Mouse (Mus musculus): ENCODE measurements around the gene Epb41l5. TPM values are rescaled to one million over a fixed set of nuclear protein-coding genes. Genes with fewer than 3 reads are reported as not detected.

Gene Epb41l5
- polyA plus RNA-seq, 2 experiments, result 6.1 to 12.1 TPM

DNA sequence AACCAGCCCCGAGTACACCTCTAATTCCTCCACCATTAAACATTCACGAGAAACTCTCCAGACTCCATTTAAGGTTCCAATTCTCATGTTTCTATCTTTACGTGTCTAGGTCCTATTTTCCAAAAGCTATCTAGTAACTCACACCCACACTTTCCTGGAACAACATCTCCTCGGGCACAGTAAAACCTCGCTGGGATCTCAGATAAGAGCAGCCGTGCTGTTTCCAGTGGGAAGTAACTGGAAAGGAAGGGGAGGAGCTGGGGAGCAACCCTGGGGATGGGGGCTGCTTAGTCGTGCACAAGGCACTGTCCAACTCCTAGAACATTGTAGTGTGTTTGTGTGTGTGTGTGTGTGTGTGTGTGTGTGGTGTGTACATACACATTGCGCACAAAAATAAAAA lies 146.9 kb downstream of the Epb41l5 start:
- Histone ChIP-seq H3K36me3 (ENCODE audit: control insufficient read depth, insufficient read depth, low read length) (0 out of 2 replicates have a peak, but pooled peaks cover 4% of the 10 kb centered on the region), H3K9ac (ENCODE audit: low read depth, low read length, severe bottlenecking) (no peak overlapping the region), H3K4me2 (replicated peaks; ENCODE audit: low read depth, low read length, severe bottlenecking) (no peak overlapping the region), H3K4me3 (replicated peaks; ENCODE audit: low read length) (no peak overlapping the region), H3K9me3 (ENCODE audit: control insufficient read depth, low read length) (no peaks in the 10 kb centered on the region), H3K4me1 (ENCODE audit: control insufficient read depth, insufficient read depth, low read length) (peaks cover 6% of the 10 kb centered on the region), H3K27me3 (ENCODE audit: control insufficient read depth, insufficient read depth, low read length) (no peaks in the 10 kb centered on the region), H3K27ac (replicated peaks; ENCODE audit: low read depth, low read length) (no peak overlapping the region)
- DNase-seq (ENCODE audit: low spot score) (no peak), ATAC-seq (ENCODE audit: low FRiP score, low read depth) (no peak)
- WGBS, result 71% methylated on average over 8 of the region's 8 CpGs
- no peak for TF ChIP-seq POLR2A (IDR thresholded peaks at IDR 0.05; ENCODE audit: borderline replicate concordance, extremely low read depth, insufficient read depth, insufficient read length)

DNA sequence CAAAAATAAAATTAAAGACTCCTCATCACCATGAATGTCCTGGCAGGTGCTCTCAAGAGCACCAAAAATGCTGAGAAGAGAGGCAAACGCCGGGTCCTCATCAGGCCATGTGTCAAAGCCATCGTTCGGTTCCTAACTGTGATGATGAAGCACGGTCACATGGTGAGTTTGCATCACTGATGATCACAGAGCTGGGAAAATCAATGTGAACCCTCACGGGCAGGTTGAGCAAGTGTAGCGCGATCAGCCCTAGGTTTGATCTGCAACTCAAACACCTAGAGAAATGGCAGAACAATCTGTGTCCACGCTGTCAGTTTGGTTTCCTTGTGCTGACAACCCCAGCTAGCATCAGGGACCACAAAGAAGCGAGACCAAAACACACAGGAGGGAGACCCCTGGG lies 149.3 kb downstream of the Epb41l5 start:
- 94% methylated on average over 10 of the region's 10 CpGs for WGBS
- no peak for TF ChIP-seq POLR2A (IDR thresholded peaks at IDR 0.05; ENCODE audit: borderline replicate concordance, extremely low read depth, insufficient read depth, insufficient read length)
- H3K27me3 ChIP-seq (ENCODE audit: control insufficient read depth, insufficient read depth, low read length), result no peaks in the 10 kb centered on the region

DNA sequence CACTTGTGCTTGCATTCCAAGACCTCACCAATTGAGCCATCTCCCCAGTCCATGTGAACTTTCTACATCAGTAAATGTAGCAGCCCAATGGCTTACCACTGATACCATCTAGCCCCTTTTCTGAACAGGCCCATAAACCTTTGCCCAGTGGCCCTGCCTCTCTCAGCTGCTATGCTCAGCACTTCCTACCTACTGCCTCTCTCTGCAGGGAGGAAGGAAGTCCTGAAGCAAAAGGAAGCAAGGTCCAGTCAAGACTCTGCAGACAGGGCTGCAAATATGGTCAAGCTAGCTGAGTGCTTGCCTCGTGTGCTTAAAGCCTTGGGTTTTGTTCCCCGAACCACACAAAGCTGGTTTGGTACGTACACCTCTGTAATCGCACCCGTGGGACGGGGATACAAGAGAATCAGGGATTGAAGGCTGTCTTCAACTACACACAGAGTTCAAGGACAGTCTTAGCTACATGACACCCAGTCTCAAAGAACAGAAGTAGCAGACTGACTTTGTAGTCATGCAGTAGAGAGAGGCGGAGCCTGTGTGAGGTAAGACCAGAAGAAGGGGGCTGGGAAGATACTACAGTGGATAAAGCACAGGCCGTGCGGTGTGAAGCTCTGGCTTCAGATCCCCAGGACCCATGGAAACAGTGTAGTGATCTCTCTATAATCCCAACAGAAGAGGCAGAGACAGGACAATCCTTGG lies 150.1 kb downstream of the Epb41l5 start:
- ATAC-seq (ENCODE audit: low FRiP score, low read depth) (no peak), DNase-seq (ENCODE audit: low spot score) (no peak)
- H3K4me1 ChIP-seq (ENCODE audit: control insufficient read depth, insufficient read depth, low read length), result peaks cover 10% of the 10 kb centered on the region
- H3K4me2 ChIP-seq (replicated peaks; ENCODE audit: low read depth, low read length, severe bottlenecking), result no peak overlapping the region
- H3K27me3 ChIP-seq (ENCODE audit: control insufficient read depth, insufficient read depth, low read length), result no peaks in the 10 kb centered on the region
- no peak overlapping the region for H3K4me3 ChIP-seq (replicated peaks; ENCODE audit: low read length)
- 0 out of 2 replicates have a peak, but pooled peaks cover 4% of the 10 kb centered on the region for H3K36me3 ChIP-seq (ENCODE audit: control insufficient read depth, insufficient read depth, low read length)
- no peaks in the 10 kb centered on the region for H3K9me3 ChIP-seq (ENCODE audit: control insufficient read depth, low read length)
- TF ChIP-seq POLR2A (IDR thresholded peaks at IDR 0.05; ENCODE audit: borderline replicate concordance, extremely low read depth, insufficient read depth, insufficient read length), result no peak
- whole genome bisulfite sequencing, result 75% methylated on average over 9 of the region's 9 CpGs
- H3K9ac ChIP-seq (ENCODE audit: low read depth, low read length, severe bottlenecking), result no peak overlapping the region
- no peak overlapping the region for H3K27ac ChIP-seq (replicated peaks; ENCODE audit: low read depth, low read length)

More for the DNA sequence above, 149.3 kb downstream of the Epb41l5 start:
- Histone ChIP-seq H3K4me3 (replicated peaks; ENCODE audit: low read length) (no peak overlapping the region), H3K4me1 (ENCODE audit: control insufficient read depth, insufficient read depth, low read length) (peaks cover 6% of the 10 kb centered on the region), H3K9ac (ENCODE audit: low read depth, low read length, severe bottlenecking) (no peak overlapping the region), H3K27ac (replicated peaks; ENCODE audit: low read depth, low read length) (no peak overlapping the region), H3K36me3 (ENCODE audit: control insufficient read depth, insufficient read depth, low read length) (0 out of 2 replicates have a peak, but pooled peaks cover 4% of the 10 kb centered on the region), H3K4me2 (replicated peaks; ENCODE audit: low read depth, low read length, severe bottlenecking) (no peak overlapping the region), H3K9me3 (ENCODE audit: control insufficient read depth, low read length) (no peaks in the 10 kb centered on the region)
- DNase-seq (ENCODE audit: low spot score) (no peak), ATAC-seq (ENCODE audit: low FRiP score, low read depth) (no peak)

DNA sequence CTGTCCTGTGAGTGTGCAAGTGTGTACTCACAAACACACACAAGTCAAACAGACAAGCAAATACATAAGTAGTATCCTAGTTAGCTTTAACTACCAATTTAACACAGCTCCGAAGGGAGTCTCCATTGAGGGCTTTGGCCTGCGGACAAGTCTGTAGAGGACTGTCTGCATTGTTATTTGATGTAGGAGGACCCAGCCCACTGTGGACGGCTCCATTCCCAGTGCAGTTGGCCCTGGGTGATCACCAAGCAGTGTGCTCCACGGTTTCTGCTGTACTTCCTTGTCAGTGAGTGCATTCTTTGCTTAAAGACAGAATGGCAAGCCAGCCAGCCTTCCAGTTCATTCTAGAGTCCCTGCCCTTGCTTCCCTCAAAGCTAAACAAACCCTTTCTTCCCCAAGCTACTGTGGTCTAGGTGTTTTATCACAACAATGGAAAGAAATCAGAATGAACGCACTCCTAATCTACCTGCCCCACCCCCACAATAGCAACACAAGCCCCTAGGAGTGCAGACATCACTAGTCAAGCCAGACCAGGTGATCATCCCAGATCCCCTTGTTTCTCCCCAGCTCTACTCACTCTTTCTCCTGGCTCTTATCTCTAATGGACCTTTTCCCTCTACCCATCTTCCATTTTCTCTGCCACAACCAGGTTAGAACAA lies 151.3 kb downstream of the Epb41l5 start:
- H3K4me3 ChIP-seq (replicated peaks; ENCODE audit: low read length), result no peak overlapping the region
- H3K27me3 ChIP-seq (ENCODE audit: control insufficient read depth, insufficient read depth, low read length), result no peaks in the 10 kb centered on the region
- H3K27ac ChIP-seq (replicated peaks; ENCODE audit: low read depth, low read length), result no peak overlapping the region
- 76% methylated on average over 5 of the region's 5 CpGs for WGBS
- H3K4me1 ChIP-seq (ENCODE audit: control insufficient read depth, insufficient read depth, low read length), result peaks cover 9% of the 10 kb centered on the region
- H3K9me3 ChIP-seq (ENCODE audit: control insufficient read depth, low read length), result no peaks in the 10 kb centered on the region
- DNase-seq (ENCODE audit: low spot score) (no peak), ATAC-seq (ENCODE audit: low FRiP score, low read depth) (no peak)
- H3K9ac ChIP-seq (ENCODE audit: low read depth, low read length, severe bottlenecking), result no peak overlapping the region
- 0 out of 2 replicates have a peak, but pooled peaks cover 4% of the 10 kb centered on the region for H3K36me3 ChIP-seq (ENCODE audit: control insufficient read depth, insufficient read depth, low read length)
- no peak overlapping the region for H3K4me2 ChIP-seq (replicated peaks; ENCODE audit: low read depth, low read length, severe bottlenecking)
- no peak for TF ChIP-seq POLR2A (IDR thresholded peaks at IDR 0.05; ENCODE audit: borderline replicate concordance, extremely low read depth, insufficient read depth, insufficient read length)

DNA sequence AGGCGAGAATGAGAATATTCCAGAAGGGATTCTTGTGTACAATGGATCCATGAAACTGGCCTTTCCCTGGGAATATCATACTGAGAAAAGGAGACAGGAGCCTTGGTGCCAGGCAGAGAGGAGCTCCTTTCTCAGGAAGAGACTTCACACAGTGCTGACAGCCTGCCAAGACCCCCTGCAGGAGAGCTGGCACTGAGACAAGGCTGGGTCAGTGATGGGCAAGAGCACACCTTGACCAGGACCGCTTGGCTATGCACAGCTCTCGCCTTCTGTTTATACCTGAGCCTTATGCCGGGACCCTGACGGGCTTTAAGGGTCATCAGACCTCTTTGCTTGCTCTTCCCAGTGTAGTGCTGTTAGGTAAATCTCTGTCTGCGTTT lies 153.4 kb downstream of the Epb41l5 start:
- Histone ChIP-seq H3K27me3 (ENCODE audit: control insufficient read depth, insufficient read depth, low read length) (no peaks in the 10 kb centered on the region), H3K4me2 (replicated peaks; ENCODE audit: low read depth, low read length, severe bottlenecking) (no peak overlapping the region), H3K4me1 (ENCODE audit: control insufficient read depth, insufficient read depth, low read length) (peaks cover 30% of the 10 kb centered on the region), H3K9ac (ENCODE audit: low read depth, low read length, severe bottlenecking) (no peak overlapping the region), H3K9me3 (ENCODE audit: control insufficient read depth, low read length) (no peaks in the 10 kb centered on the region), H3K36me3 (ENCODE audit: control insufficient read depth, insufficient read depth, low read length) (no peaks in the 10 kb centered on the region), H3K4me3 (replicated peaks; ENCODE audit: low read length) (no peak overlapping the region), H3K27ac (replicated peaks; ENCODE audit: low read depth, low read length) (no peak overlapping the region)
- 88% methylated on average over 6 of the region's 6 CpGs for WGBS
- ATAC-seq (ENCODE audit: low FRiP score, low read depth) (no peak), DNase-seq (ENCODE audit: low spot score) (no peak)
- no peak for TF ChIP-seq POLR2A (IDR thresholded peaks at IDR 0.05; ENCODE audit: borderline replicate concordance, extremely low read depth, insufficient read depth, insufficient read length)

Other genes starting within 250 kb of the Epb41l5 start
- gene Inhbb, start 226.8 kb downstream of the Epb41l5 start, polyA plus RNA-seq (2012; rRNA removed), result 2.8 and 2.9 TPM in 2 replicates
- 1.5 and 1.6 TPM in 2 replicates for gene Inhbb, start 226.8 kb downstream of the Epb41l5 start, polyA plus RNA-seq (2014; fragmentation: Nextera tagmentation; extraction: Ambion mirVana)
- gene Ralb, start 144.2 kb downstream of the Epb41l5 start, polyA plus RNA-seq (2012; rRNA removed), result 45.3 and 49.4 TPM in 2 replicates
- 110 TPM in 2 replicates for gene Ralb, start 144.2 kb downstream of the Epb41l5 start, polyA plus RNA-seq (2014; fragmentation: Nextera tagmentation; extraction: Ambion mirVana)
- gene Tmem185b, start 122.8 kb downstream of the Epb41l5 start, polyA plus RNA-seq (2012; rRNA removed), result 23.0 and 33.2 TPM in 2 replicates
- gene Tmem185b, start 122.8 kb downstream of the Epb41l5 start, polyA plus RNA-seq (2014; fragmentation: Nextera tagmentation; extraction: Ambion mirVana), result 24.3 and 31.9 TPM in 2 replicates
- gene Ptpn4, start 188.6 kb upstream of the Epb41l5 start, polyA plus RNA-seq (2012; rRNA removed), result 4.2 and 4.3 TPM in 2 replicates
- gene Ptpn4, start 188.6 kb upstream of the Epb41l5 start, polyA plus RNA-seq (2014; fragmentation: Nextera tagmentation; extraction: Ambion mirVana), result 7.4 and 7.5 TPM in 2 replicates

All from limb, embryonic 14.5 days (tissue).